Mouse (Mus musculus) common myeloid progenitor, adult 5-6 weeks (primary cell): ENCODE data around the gene Slc45a3. TPM values are rescaled to one million over a fixed set of nuclear protein-coding genes. Genes with fewer than 3 reads are reported as not detected.
A peak's percentile ranks its signal among the peaks of the same experiment; 100 is the strongest.

Experiments
- ATAC-seq: replicated peaks from 2 replicates; pipeline ENCODE4 v1.8.0; 2016; ENCODE audit warnings: low read depth, mild to moderate bottlenecking, moderate TSS enrichment, inconsistent platforms; ENCODE audit not compliant: poor library complexity, severe bottlenecking
- total RNA-seq: library from RNA; stranded (forward); fragments of 200-1000, 187-1606 nt; gene quantifications from 2 replicates; pipeline ENCODE4 v1.2.3, GENCODE M21; 2017

The Slc45a3 gene
- total RNA-seq, 1 experiment from 2014 or later: 10.6 TPM

DNA sequence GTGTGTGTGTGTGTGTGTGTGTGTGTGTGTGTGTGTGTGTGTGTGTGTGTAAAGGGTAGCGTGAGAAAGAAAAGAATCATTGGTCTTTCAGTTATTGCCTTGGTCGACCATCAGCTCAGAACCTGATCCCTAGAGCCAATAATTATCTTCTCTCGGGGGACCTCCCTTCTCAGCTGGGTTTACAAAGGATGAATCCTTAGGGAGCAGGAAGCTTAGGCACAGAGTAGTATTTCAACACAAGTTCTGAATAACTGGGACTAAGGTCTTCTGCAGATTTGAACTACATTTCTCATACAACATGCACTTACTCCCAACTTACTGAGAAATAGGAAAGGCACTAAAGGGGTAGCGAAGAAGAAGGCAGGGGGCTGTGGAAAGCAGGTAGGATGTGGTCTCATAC, 26.7 kb downstream of the Slc45a3 start:
- no peak for ATAC-seq

DNA sequence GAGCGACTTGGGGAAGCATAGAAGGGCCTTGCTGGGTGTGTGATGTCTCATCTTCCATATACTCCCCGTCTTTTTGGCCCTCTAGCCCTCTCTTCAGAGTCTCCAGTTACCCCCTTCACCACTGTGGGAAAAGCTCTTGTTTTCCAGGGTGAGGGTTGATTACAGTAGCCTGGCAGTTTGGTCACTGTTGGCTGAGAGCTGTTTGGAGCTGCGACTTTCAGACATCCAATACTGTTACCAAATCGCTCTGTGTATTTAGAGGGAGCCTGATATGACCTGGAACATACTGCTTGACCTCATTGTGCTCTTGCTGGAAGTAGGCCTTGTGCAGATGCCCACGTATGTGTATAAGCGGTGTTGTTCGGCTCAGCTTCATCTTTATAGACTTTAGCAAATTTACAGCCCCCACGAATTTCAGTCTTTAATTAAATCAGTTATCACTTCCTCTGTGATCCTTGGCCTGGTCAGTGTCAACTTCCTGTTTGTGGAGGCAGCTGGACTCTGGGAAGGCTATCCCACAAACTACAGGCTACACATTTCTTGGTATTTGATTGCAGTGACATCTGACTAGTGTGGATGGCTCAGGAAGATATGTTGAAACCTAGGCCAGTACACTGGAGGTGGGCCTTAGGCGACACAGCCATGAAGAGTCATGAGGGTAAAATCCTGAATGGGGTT, 27.5 kb downstream of the Slc45a3 start:
- no peak for ATAC-seq

DNA sequence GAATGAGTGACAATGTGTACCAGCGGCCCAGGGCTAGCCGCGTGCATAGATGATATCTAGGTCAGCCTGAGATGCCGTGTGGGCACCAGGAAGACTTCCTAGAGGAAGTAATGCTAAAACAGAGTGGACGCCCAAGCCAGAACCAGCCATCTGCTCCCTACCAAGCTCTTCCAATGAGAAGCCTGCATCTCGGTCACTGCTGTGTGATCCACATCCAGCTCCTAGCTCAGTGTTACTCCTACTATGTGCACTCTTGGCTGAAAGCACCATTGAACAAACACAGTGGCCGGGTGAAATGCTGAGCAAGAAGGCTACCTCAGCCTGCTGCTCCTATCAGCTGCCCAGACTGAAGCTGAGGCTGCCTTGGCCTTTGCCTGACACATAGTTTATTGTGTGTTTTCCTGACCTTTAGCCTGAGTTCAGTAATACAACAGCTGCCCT, 29.8 kb downstream of the Slc45a3 start:
- no peak for ATAC-seq

DNA sequence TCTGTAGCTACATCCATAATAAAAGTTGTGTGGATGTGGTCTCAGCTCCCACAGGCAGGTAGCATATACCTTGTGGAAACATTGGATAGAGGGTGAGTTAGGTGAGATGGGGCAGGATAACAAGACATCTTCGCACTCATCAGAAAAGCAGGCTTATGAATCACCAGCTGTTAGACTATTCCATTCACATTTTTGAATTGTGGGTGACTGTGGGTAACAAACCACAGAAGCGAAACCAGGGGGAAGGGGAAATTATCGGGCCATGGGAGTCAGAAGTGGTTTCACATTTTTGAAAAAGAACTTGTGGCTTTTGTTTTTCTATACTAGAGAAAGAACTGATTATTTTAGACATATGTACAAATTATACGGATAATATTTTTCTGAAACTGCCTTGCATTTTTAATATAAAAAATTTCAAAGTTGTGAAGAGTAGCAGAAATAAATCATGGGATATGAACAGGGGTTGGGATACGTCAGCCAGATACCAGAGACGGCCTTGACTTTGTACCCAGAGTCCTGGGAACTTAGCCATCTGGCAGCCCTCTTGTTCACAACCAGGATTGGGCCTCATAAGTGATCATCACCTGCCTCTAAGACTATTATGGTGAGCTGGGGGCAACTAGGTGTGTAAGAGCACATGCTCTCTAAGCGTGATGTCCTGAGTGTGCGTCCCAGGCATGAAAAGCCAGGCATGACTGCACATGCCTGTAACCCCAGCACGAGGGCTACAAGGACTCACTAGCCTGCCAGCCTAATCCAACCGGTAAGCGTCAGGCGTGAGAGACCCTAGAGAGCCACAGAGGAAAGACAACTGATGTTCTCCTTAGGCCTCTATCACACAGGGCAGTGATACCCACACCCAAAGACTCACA, 30.6 kb downstream of the Slc45a3 start:
- ATAC-seq: peak; percentile 55

DNA sequence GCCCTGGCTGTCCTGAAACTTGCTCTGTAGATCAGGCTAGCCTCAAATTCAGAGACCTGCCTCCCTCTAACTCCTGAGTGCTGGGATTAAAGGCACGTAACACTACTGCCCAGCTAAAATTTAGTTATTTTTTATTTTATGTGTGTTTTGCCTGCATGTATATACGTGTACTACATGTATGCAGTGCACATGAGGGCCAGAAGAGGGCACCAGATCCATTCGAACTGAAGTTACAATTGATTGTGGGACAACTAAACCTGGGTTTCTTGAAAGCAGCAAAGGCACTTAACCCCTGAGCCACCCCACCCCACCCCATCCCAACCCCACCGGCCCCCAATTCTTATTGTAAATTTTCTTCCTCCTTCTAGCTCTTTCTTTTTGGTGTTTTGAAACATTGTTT, 32.3 kb downstream of the Slc45a3 start:
- peak; percentile 62; the same call in 1 of the 2 replicates for ATAC-seq

DNA sequence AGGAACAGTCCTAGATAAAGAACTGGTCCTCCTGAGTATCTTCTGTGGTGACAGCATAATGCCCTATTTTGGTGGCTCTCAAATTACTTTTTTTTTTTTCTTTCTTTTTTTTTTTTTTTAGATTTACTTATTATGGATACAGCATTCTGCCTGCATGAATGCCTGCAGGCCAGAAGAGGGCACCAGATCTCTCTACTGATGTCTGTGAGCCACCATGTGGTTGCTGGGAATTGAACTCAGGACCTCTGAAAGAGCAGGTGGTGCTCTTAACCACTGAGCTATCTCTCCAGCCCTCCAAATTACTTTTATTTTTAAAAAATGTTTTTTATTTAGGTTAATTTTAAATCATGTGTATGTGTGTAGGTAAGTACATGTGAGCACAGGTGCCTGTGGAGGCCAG, 37.7 kb downstream of the Slc45a3 start:
- ATAC-seq: no peak

DNA sequence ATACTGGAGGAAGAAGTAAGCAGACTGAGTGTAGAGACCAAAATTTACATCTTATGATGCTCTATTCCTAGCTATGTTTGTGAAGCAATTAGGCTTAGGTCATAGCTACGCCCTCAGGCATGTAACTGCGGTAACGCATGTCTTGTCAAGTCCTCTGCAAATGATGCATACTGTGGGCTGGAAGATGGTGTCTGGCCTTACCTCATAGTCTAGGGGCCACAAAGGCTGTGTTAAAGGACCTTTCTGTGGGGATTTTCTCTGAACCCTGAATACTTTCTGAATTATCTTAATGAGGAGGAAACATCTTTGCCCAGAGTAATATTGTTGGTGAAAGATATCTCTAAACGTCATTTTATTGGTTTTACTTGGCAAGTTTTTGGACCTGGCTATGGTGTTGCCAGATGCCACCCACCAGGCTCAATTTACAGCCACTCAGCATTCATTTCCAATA, 39.1 kb downstream of the Slc45a3 start:
- ATAC-seq: peak; percentile 88

DNA sequence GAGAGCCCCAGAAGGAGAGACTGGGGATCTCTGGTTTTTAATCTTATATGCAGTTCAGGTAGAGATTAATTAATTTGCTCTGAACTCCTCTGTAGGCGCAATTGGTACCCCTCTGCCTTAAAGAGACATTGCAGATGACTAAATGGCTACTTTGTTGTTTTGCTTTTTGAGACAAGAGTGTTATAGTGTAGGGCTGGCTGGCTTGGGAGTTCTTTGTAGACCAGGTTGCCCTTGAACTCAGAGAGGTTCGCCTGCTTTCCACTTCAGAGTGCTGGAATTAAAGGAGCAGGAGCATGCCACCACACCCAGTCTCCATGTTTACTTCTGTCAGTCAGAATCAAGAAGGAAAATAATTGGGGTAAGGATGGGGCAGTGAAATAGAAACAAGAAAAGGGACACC, 40.3 kb downstream of the Slc45a3 start:
- no peak for ATAC-seq

DNA sequence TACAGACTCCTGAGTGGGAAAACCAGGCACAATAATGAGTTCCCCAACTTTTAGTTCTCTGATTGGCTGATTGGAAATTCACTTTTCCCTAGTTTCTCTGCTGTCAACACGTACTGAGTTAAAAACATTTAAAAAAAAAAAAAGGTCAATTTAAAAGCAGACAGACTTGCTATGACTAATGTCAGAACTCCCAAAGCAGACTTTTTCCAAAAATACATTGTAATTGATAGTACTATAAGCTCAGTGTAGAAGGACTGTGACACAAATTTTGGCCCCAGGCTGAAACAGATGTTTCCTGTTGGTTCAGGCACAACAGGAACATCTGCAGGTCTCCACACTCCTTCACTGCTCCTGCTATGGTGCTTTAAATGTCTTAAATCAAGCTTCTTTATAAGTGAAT, 41.0 kb downstream of the Slc45a3 start:
- ATAC-seq: no peak

DNA sequence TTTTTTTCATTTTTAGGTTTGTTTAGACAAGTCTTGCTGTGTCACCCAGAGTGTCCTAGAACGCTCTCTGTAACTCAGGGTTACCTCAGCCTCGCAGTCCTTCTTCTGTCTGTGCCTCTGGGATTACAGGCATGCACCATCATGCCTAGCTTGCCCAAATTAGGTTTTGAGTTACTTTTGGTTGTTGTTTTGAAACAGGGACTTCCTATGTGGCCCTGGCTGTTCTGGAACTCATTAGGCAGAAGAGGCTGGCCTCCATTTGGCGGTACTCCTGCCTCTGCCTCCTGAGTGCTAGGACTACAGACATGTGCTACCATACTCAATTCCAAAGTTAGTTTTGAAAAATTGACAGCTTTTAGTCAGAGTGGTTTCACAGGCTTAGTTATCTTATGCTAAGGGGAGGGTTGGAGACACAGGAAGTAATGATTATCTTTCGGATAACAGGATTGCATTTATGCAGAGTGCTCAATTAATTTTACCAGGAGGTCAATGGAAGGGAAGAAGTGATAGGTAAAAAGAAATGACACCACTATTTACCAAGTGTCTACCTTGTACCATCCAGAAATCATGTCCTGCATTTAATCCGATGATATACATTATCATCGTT, 41.9 kb downstream of the Slc45a3 start:
- no peak for ATAC-seq

DNA sequence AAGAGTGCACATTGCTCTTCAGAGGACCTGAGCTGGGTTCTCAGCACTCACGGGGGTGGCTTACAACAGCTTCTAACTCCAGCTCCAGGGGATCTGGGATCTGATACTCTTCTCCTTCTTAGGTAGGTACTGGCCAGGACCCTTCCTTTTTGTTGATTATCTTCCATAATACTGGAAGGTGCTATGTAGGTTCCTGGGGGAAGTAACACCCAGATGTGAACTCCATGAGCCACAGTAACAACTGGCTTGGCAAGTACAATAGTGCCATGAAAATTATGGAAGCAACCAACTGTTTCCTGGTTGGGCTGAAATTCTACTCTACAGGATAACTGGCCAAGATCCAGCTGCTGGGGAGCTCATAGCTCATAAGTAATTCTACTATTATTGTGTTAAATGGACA, 42.7 kb downstream of the Slc45a3 start:
- no peak for ATAC-seq

DNA sequence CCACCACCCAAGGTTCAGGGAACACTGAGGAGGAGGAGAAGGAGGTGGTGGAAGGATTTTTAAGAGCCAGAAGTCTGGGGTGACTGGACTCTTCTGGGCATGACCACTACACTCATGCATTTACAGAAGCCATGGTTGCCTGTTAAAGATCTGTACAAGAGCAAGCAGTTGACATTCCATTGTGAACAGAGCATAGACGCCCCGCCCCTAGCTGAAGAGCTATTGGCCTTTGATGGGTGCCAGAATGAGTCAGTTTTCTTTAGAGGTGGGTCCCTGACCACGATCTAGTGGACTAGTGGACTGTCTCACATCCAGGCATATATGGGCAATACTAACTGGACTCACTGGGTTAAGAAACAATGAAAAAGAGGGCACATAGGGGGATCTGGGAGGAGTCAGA, 43.3 kb downstream of the Slc45a3 start:
- ATAC-seq: no peak

DNA sequence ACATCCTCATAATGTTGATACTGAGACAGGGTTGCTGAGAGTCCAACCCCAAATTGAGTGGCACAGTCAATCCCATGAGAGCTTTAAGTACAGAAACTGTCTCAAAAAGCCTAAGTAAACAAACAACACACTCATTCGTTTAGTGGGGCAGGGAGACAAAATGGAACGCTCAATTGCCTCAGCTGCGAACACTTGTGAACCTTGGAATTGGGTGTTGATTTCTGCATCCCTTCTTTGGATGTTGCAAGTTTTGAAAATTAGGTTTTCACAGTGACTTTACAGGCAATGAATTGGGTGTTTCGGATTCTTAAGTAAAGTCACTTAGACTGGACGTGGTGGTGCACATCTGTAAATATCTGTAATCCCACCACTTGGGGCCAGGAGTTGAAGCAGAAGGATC, 44.0 kb downstream of the Slc45a3 start:
- no peak for ATAC-seq

DNA sequence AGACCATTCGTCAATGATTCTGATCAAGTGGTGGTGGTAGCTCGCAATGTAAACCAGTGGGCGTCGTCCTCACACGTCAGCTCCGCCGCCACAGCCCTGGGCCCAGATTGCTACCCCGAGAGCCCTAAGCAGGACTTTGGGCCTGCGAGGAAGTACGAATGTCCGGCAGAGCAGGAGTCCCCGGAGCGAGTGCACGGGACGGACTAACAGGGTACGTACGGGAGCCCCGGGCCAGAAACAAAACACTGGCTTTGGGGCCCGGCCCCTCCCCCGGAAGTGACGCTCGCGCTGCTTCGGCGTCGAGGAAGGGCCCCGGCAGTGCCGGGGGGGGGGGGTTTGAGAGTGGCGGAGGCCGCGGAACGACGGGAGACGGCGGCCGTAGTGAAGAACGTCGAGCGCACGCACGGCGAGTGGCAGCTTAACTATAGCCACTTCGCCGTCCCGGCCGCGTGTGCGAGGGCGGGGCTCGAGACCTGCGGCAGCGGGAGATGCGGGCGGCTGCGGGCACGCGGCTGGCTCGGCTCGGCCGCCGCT, 44.6 kb downstream of the Slc45a3 start, which contains the start of gene Elk4:
Gene Elk4 (plus strand): TSS at position 326 of the 534 bp plus-strand sequence.
- peak; percentile 46 for ATAC-seq

DNA sequence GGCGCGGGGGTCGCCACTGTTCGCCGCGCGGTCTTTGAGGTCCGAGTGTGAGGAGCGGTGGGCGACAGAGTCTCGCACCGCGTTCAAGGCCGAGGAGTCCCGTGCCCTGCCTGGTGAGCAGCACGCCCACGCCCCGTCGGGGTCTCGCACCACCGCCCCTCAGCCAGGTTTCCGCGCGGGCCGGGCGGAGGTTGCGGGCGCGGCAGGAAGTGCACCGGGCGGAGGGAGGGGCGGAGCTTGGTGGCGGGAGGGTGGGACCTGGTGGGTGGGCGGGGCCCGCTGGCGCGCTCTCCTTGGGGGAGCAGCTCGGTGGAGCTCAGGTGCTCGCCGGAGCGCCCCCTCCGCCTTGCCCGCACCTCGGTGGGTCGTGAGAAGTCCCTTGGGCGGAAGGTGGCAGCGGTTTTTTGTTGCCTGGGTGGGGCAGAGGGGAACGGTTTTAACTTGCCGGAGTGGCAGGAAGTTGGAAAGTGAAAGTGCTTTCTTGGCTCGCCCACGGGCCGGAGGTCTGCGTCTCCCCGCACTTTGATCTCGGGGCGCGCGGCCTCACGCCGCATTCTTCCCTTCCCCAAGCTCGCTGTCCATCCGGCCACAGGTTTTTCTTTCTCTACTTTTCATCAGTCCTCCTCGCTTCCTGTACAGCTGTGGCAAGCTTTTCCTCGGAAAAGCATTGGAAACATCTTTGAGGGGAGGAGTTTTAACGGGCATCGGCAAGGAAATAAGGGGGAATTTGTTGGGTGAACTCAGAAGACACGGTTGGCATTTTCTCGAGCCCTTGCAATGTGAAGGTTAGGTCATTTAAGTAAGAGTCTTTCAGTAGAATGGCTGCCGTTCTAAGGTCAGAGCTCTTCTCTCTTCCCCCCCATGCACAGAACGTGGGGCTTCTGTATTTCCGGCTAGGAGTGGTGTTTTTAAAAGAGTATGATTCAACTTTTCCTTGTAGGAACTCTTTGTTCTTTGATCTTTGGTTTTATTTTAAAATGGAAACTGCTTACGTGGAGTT, 45.4 kb downstream of the Slc45a3 start:
- peak; percentile 56 for ATAC-seq

DNA sequence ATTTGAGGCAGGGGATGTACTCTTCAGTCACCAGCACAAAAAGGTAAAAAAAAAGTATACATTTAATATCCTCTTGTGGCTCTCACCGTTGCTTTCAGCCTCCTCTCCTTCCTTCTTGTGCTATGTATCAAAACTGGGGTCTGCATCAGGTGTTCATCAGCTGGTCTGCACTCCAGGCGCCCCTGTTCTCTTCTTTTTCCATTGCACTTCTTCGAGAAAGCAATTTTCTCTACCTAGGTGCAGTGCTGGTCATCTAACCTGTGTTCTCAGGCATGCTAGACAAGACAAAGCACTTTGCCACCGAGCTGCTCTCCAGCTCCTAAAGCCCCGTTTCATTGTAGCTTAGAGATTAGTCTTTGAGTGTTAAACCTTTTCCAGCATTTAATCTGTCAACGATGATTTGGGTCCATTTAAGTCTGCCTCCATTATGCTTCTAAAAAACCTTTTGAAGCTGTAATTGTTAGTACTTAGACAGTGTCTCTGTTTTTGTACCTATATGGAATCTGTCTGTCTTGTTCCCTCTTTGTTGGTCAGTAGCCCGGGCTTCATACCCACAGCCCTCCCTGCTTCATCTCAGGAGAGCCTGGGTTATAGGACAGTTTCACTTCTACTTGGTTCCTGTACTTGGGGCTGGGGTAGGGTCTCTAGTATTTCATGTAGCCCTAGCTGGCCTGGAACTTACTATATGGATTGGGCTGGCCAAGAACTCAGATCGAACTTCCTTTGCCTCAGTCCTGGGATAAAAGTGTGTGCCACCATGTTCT, 46.3 kb downstream of the Slc45a3 start:
- ATAC-seq: no peak

DNA sequence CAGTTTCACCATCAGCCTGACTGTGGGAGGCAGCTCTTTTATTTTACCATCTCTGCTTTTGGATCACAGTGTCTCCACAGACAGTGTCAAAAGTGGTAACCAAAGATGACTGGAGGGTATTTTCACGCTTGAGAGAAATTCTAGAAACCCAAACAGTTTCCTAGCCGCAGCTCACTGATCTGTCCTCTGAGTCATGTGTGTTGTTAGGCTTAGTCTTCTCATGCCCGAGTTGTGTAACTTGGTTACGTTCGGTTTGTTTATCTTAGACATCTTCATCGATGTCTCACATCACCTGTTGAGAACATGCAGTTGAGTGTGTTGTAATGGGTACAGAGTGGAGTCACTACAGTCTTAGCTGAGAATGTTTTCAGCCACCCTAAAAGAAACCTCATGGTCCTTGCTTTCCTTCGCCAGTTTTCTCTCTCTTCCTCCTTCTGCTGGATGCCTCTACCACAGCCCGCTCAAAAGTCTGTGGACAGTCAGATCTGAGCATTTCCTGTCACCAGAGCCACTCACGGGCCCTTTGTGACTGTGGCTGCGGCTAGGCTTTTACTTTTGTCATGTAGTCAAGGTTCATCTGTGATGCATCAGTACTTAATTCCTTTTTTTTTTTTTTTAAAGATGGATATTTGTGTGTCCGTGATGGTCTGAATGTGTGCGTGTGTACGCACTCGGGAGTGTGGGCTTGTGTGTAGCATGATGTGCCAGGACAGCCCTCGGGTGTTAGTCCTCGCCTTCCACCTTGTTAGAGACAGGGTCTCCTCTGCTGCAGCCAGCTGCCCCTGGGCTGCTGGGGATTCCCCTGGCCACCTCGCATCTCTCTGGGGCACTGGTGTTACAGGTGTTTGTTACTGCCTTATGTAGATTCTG, 48.1 kb downstream of the Slc45a3 start:
- peak; percentile 51 for ATAC-seq

DNA sequence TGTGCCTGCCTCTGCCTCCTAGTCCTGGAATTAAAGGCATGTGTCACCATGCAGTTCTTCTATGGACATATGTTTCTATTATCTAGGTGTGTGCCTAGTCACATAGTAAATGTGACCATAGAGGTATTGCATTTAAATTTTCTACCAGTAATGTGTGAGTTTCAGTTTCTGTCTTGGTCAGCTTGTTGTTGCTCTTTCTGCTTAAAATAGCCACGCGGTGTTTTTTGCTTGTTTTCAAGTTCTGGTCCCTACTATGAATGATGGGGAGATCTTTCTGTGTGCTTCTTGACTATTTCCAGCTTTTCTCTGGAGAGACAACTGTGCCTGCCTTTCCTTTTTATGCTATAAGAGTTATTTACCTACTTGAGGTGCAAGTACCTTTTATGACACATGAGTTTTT, 49.0 kb downstream of the Slc45a3 start:
- no peak for ATAC-seq
